Mouse (Mus musculus): ENCODE results near the gene Myf6.

Myf6 gene

GRCm38 (mm10) chr10:107494568-107494967, at the start of gene Myf6:
Myf6 (minus strand) TSS chr10:107494737.
- DNase-seq, result no peak

GRCm38 (mm10) chr10:107543026-107543425, 48.5 kb upstream of the Myf6 start:
- DNase-seq, result no peak

GRCm38 (mm10) chr10:107528758-107529157, 34.2 kb upstream of the Myf6 start:
- DNase-seq, result no peak

- no peak for DNase-seq
Observed at GRCm38 (mm10) chr10:107519216-107519615, 24.7 kb upstream of the Myf6 start.

- no peak for DNase-seq
Observed at GRCm38 (mm10) chr10:107516641-107517040, 22.1 kb upstream of the Myf6 start.

GRCm38 (mm10) chr10:107514735-107515134, 20.2 kb upstream of the Myf6 start:
- no peak for DNase-seq

- DNase-seq, result no peak
Observed at GRCm38 (mm10) chr10:107506397-107506796, 11.9 kb upstream of the Myf6 start.

GRCm38 (mm10) chr10:107503430-107503829, 8.9 kb upstream of the Myf6 start:
- no peak for DNase-seq

- no peak for DNase-seq
Observed at GRCm38 (mm10) chr10:107502193-107502592, 7.7 kb upstream of the Myf6 start.

GRCm38 (mm10) chr10:107499656-107500055, 5.1 kb upstream of the Myf6 start:
- peak; percentile 25 for DNase-seq

GRCm38 (mm10) chr10:107496402-107496801, 1.9 kb upstream of the Myf6 start:
- no peak for DNase-seq

- no peak for DNase-seq
Observed at GRCm38 (mm10) chr10:107493580-107494474, 710 bp downstream of the Myf6 start.

- no peak for DNase-seq
Observed at GRCm38 (mm10) chr10:107492867-107493579, 1.5 kb downstream of the Myf6 start.

GRCm38 (mm10) chr10:107488654-107489315, 5.8 kb downstream of the Myf6 start:
- DNase-seq, result no peak

GRCm38 (mm10) chr10:107486770-107487169, 7.8 kb downstream of the Myf6 start:
- DNase-seq, result no peak

GRCm38 (mm10) chr10:107485870-107486269, 8.7 kb downstream of the Myf6 start, which contains the start of gene Myf5:
Myf5 (minus strand) TSS chr10:107486134.
- no peak for DNase-seq

- no peak for DNase-seq
Observed at GRCm38 (mm10) chr10:107484050-107484449, 10.5 kb downstream of the Myf6 start.

GRCm38 (mm10) chr10:107473497-107473896, 21.0 kb downstream of the Myf6 start:
- no peak for DNase-seq

- DNase-seq, result no peak
Observed at GRCm38 (mm10) chr10:107471712-107472111, 22.8 kb downstream of the Myf6 start.

- no peak for DNase-seq
Observed at GRCm38 (mm10) chr10:107467819-107468218, 26.7 kb downstream of the Myf6 start.

- DNase-seq, result no peak
Observed at GRCm38 (mm10) chr10:107449496-107450330, 44.8 kb downstream of the Myf6 start.

Measured in right cerebral cortex, postnatal 25 days (tissue).